Comparison of ENCODE assay signal across 11 mouse cellular contexts in genomic region chr2:13129337-13129736, GRCm38 (mm10).
DNase-seq lines count a peak whose midpoint lies in the region; ATAC-seq and TF ChIP-seq lines count a peak whose summit lies in the region.
"Had no signal": no experiment of that assay in that cellular context is flagged by ENCODE, and none has a peak within 500 bp of the region (broad histone marks: within the 10 kb centered on the region; RNA-seq: fewer than 3 reads in every experiment).

No protein-coding gene starts in this region.

- H3K9me3 ChIP-seq in forebrain, embryonic 12.5 days, result no peaks in the 10 kb centered on the region
- no peaks in the 10 kb centered on the region for H3K9me3 ChIP-seq in forebrain, embryonic 11.5 days (ENCODE audit: control insufficient read depth, low read length)
- H3K9me3 ChIP-seq in forebrain, embryonic 14.5 days (replicated peaks; ENCODE audit: control insufficient read depth, low read length), result no peaks in the 10 kb centered on the region
- no peaks in the 10 kb centered on the region for H3K9me3 ChIP-seq in hindbrain, postnatal 0 days (ENCODE audit: low read length)
- H3K9me3 ChIP-seq in neural tube, embryonic 12.5 days, result no peaks in the 10 kb centered on the region
- H3K9me3 ChIP-seq: heart, embryonic 13.5 days had no signal

- H3K4me2 ChIP-seq in forebrain, embryonic 12.5 days, result no peak overlapping the region
- H3K4me2 ChIP-seq in forebrain, embryonic 11.5 days (ENCODE audit: low read depth, low read length, severe bottlenecking), result no peak overlapping the region
- 0 out of 2 replicates have a peak overlapping the region, but pooled peaks have one; percentile 5 for H3K4me2 ChIP-seq in forebrain, embryonic 14.5 days (ENCODE audit: low read length)
- peak overlapping the region; percentile 49 for H3K4me2 ChIP-seq in hindbrain, postnatal 0 days (ENCODE audit: low read depth, low read length)
- peak overlapping the region; percentile 49 for H3K4me2 ChIP-seq in neural tube, embryonic 12.5 days (replicated peaks)
- H3K4me2 ChIP-seq: heart, embryonic 13.5 days had no signal

- peaks cover 14% of the 10 kb centered on the region for H3K4me1 ChIP-seq in forebrain, embryonic 12.5 days
- no peaks in the 10 kb centered on the region for H3K4me1 ChIP-seq in forebrain, embryonic 11.5 days (replicated peaks; ENCODE audit: control insufficient read depth, insufficient read depth, low read length)
- H3K4me1 ChIP-seq in forebrain, embryonic 14.5 days (ENCODE audit: control insufficient read depth, insufficient read depth, low read length), result no peaks in the 10 kb centered on the region
- no peaks in the 10 kb centered on the region for H3K4me1 ChIP-seq in hindbrain, postnatal 0 days (ENCODE audit: insufficient read depth, low read length)
- H3K4me1 ChIP-seq in neural tube, embryonic 12.5 days, result peaks cover 16% of the 10 kb centered on the region
- H3K4me1 ChIP-seq: heart, embryonic 13.5 days had no signal

- 60% methylated on average over 10 of the region's 10 CpGs for WGBS in forebrain, embryonic 12.5 days
- 71% methylated on average over 10 of the region's 10 CpGs for WGBS in forebrain, embryonic 11.5 days
- 53% methylated on average over 10 of the region's 10 CpGs for WGBS in forebrain, embryonic 14.5 days
- WGBS in hindbrain, postnatal 0 days, result 13% methylated on average over 10 of the region's 10 CpGs
- WGBS in neural tube, embryonic 12.5 days, result 19% methylated on average over 10 of the region's 10 CpGs

- H3K9ac ChIP-seq in forebrain, embryonic 12.5 days, result no peak overlapping the region
- no peak overlapping the region for H3K9ac ChIP-seq in forebrain, embryonic 11.5 days (ENCODE audit: low read length)
- H3K9ac ChIP-seq in forebrain, embryonic 14.5 days (ENCODE audit: low read length), result no peak overlapping the region; the same call in 1 of the 2 replicates
- H3K9ac ChIP-seq in hindbrain, postnatal 0 days (replicated peaks; ENCODE audit: low read length), result no peak overlapping the region
- no peak overlapping the region for H3K9ac ChIP-seq in neural tube, embryonic 12.5 days
- H3K9ac ChIP-seq: heart, embryonic 13.5 days; liver, embryonic 14.5 days had no signal

- H3K36me3 ChIP-seq in forebrain, embryonic 12.5 days (replicated peaks), result no peaks in the 10 kb centered on the region
- no peaks in the 10 kb centered on the region for H3K36me3 ChIP-seq in forebrain, embryonic 11.5 days (ENCODE audit: control insufficient read depth, insufficient read depth, low read length)
- no peaks in the 10 kb centered on the region for H3K36me3 ChIP-seq in forebrain, embryonic 14.5 days (ENCODE audit: control insufficient read depth, insufficient read depth, low read length)
- H3K36me3 ChIP-seq in hindbrain, postnatal 0 days (ENCODE audit: insufficient read depth, low read length), result no peaks in the 10 kb centered on the region
- no peaks in the 10 kb centered on the region for H3K36me3 ChIP-seq in neural tube, embryonic 12.5 days
- H3K36me3 ChIP-seq: heart, embryonic 13.5 days had no signal

- no peak for DNase-seq in forebrain, embryonic 11.5 days (ENCODE audit: low spot score)
- DNase-seq in forebrain, embryonic 14.5 days (ENCODE audit: low spot score), result peak; percentile 11
- DNase-seq in hindbrain, postnatal 0 days (ENCODE audit: low spot score), result peak; percentile 50
- no peak for DNase-seq in adrenal gland, postnatal 25 days
- no peak for DNase-seq in heart, postnatal 14 days
- no peak for DNase-seq in spleen, adult 12 weeks (ENCODE audit: low spot score)

- no peaks in the 10 kb centered on the region for H3K27me3 ChIP-seq in forebrain, embryonic 12.5 days
- no peaks in the 10 kb centered on the region for H3K27me3 ChIP-seq in forebrain, embryonic 11.5 days (ENCODE audit: control insufficient read depth, insufficient read depth, low read length)
- H3K27me3 ChIP-seq in forebrain, embryonic 14.5 days (replicated peaks; ENCODE audit: control insufficient read depth, insufficient read depth, low read length), result no peaks in the 10 kb centered on the region
- H3K27me3 ChIP-seq in hindbrain, postnatal 0 days (ENCODE audit: insufficient read depth, low read length), result no peaks in the 10 kb centered on the region
- no peaks in the 10 kb centered on the region for H3K27me3 ChIP-seq in neural tube, embryonic 12.5 days (replicated peaks)
- H3K27me3 ChIP-seq: heart, embryonic 13.5 days had no signal

- no peak overlapping the region for H3K4me3 ChIP-seq in forebrain, embryonic 12.5 days (replicated peaks)
- no peak overlapping the region for H3K4me3 ChIP-seq in forebrain, embryonic 11.5 days (ENCODE audit: low read depth, low read length)
- no peak overlapping the region for H3K4me3 ChIP-seq in forebrain, embryonic 14.5 days (ENCODE audit: low read depth, low read length)
- peak overlapping the region; percentile 16 for H3K4me3 ChIP-seq in hindbrain, postnatal 0 days (ENCODE audit: low read length)
- H3K4me3 ChIP-seq in neural tube, embryonic 12.5 days, result no peak overlapping the region
- H3K4me3 ChIP-seq: erythroblast, embryonic 14.5 days; heart, embryonic 13.5 days had no signal

- no peak overlapping the region for H3K27ac ChIP-seq in forebrain, embryonic 12.5 days
- H3K27ac ChIP-seq in forebrain, embryonic 11.5 days (ENCODE audit: low read depth, low read length), result no peak overlapping the region
- H3K27ac ChIP-seq in forebrain, embryonic 14.5 days (ENCODE audit: low read depth, low read length), result no peak overlapping the region
- H3K27ac ChIP-seq in hindbrain, postnatal 0 days, result no peak overlapping the region
- no peak overlapping the region for H3K27ac ChIP-seq in neural tube, embryonic 12.5 days
- H3K27ac ChIP-seq: heart, embryonic 13.5 days; liver, embryonic 14.5 days had no signal

- peak; percentile 15; the same call in 1 of the 2 replicates for ATAC-seq in forebrain, embryonic 12.5 days (ENCODE audit: low FRiP score)
- no peak for ATAC-seq in forebrain, embryonic 11.5 days (replicated peaks; ENCODE audit: low FRiP score)
- peak; percentile 60 for ATAC-seq in forebrain, embryonic 14.5 days
- peak; percentile 62 for ATAC-seq in hindbrain, postnatal 0 days
- peak; percentile 83 for ATAC-seq in neural tube, embryonic 12.5 days (ENCODE audit: low FRiP score, low read depth)

- TF ChIP-seq CTCF in hindbrain, postnatal 0 days (IDR thresholded peaks at IDR 0.05; ENCODE audit: low read depth), result no peak

- intact Hi-C loops in heart, postnatal 14 days (cut with DNase I), result no loop called here

Comparison
In these comparisons a context has a peak if more than half of its experiments do, and no peak if none do; other contexts are left out.
1. H3K4me2 ChIP-seq: peak in forebrain, embryonic 14.5 days (single experiment), hindbrain, postnatal 0 days (single experiment) and neural tube, embryonic 12.5 days (single experiment); none in forebrain, embryonic 12.5 days (single experiment) and forebrain, embryonic 11.5 days (single experiment).
2. DNase-seq: peak in forebrain, embryonic 14.5 days (single experiment) and hindbrain, postnatal 0 days (single experiment); none in forebrain, embryonic 11.5 days (single experiment), adrenal gland, postnatal 25 days (single experiment), heart, postnatal 14 days (0 of 2) and spleen, adult 12 weeks (single experiment).